Mouse (Mus musculus): ENCODE results near the gene Olfr105-ps.

Olfr105-ps gene

DNA sequence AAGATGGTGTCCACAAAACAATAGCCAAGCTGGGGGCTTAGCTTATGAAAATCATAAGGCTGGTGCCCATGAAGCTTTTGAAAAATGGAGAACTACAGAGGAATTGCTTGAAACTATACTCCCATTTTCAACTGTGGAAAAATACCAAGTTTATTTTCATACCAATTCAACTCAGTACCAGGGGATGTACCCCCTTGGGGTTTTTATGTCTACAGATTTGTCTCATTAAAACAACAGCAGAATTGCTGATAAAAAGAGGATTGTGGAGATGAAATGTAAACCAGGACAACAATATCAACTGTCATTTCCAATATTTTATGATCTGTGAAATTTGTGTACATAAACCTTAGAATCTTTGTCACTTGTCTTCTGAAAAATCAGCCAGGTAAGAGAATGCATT lies at the start of gene Olfr105-ps:
Gene Olfr105-ps (plus strand): TSS at position 301 of the 400 bp plus-strand sequence.
- in situ Hi-C loops (cut with MseI, MboI) = no loop called here

DNA sequence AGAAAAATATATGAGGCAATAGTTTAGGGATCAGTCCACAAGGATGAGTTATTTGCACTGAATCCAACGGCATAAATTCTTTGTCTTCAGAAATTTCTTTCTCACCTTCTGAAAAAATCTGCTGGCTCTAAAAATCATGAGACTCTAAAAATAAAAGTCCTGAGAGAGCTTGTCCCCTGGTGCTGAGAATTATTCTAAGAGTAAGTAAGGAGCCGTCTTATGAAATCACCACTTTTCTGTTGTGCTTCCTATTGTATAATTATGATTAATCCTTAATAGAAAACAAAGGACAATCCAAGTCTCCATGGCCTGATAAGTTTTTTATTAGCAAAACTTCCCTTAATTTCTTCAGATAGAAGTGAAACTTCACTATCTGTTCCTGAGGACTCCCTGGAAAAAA lies 39.2 kb upstream of the Olfr105-ps start, which contains the start of gene Olfr103:
Gene Olfr103 (minus strand): TSS at position 101 of the 400 bp plus-strand sequence.
- in situ Hi-C loops (cut with MseI, MboI) = no loop called here

DNA sequence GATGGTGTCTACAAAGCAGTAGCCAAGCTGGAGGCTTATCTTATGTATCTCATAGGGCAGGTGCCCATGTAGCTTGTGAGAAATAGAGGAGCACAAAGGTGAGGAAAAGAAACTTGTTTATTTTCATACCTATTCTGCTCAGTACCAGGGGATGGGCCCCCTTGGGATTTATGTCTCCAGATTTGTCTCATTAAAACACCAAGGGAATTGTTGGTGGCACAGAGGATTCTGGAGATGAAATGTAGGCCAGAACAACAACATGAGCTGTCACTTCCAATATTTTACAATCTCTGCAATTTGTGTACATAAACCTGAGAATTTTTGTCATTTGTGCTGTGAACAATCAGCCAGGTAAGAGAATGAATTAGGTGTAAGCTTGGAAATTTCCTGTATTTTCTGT lies 19.6 kb upstream of the Olfr105-ps start, which contains the start of gene Olfr104-ps:
Gene Olfr104-ps (plus strand): TSS at position 301 of the 400 bp plus-strand sequence.
- in situ Hi-C loops (cut with MseI, MboI) = no loop called here

GRCm38 (mm10) chr17:37390093-37390492 lies 11.3 kb downstream of the Olfr105-ps start, which contains the start of gene Olfr106-ps:
Olfr106-ps (plus strand) TSS chr17:37390393.
- in situ Hi-C loops (cut with MseI, MboI) = no loop called here

- in situ Hi-C loops (cut with MseI, MboI) = no loop called here
These were observed 20.1 kb downstream of the Olfr105-ps start, which contains the start of gene Olfr107 for GRCm38 (mm10) chr17:37398926-37399325. Olfr107 (plus strand) TSS chr17:37399226.

DNA sequence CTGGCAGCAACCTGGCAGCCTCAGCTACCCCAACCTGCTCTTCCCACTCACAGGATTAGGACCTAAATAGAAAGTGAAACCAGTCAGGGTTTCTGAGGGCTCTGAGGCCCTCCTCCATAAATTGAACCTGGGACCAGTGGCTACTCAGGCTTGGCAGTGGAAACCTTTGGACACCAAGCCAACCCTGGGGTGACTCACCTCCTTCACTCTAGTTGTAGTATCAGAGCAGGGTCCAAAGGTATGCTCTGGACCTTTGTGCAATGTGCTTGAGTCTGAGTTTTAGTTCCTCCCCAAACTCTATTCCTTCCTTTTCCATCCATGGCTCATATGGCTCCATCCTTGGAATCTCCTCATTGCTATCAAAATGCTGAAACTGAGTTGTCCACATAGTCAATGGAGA lies 34.5 kb downstream of the Olfr105-ps start:
- in situ Hi-C loops (cut with MseI, MboI) = no loop called here
